Mouse (Mus musculus): Measurements from ENCODE around the gene Lhx5. TPM values are rescaled to one million over a fixed set of nuclear protein-coding genes. Genes with fewer than 3 reads are reported as not detected.

Lhx5 gene
- polyA plus RNA-seq (2014; fragmentation: Illumina TruSeq; extraction: RNeasy Lipid Tissue Mini Kit (QIAGEN cat#74804); ENCODE audit: low read depth, low replicate concordance): not detected

GRCm38 (mm10) chr5:120431649-120432485 lies at the start of gene Lhx5:
Gene Lhx5, plus strand, starts transcription at chr5:120431699.

DNA sequence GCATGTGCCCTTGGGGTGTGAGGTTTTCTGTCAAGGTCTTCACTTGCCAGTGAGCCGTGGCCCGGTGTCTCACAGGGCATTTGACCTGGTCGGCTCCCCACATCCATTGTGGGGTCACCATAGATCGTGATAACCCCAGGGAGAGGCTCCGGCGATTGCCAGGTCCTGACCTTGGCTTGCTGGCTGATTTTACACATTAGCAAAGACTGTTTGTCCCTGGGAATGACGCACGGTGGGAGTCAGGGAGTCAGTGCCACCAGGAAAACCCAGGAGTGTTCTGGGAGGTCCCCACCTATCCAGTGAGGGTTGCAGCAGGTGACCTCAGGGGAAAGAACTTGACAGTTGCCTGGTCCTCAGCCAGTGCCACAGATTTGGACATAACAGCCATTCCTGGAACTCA lies 41.3 kb downstream of the Lhx5 start, which contains the start of gene Sdsl:
Gene Sdsl, minus strand, starts transcription at position 41 of the 400 bp plus-strand sequence.

GRCm38 (mm10) chr5:120476296-120476695 lies 44.8 kb downstream of the Lhx5 start, which contains the start of gene Sds:
Gene Sds, plus strand, starts transcription at chr5:120476526.

Other genes with a start within 250 kb of the Lhx5 start
- 11.2 TPM for gene Sdsl, start 41.1 kb downstream of the Lhx5 start, polyA plus RNA-seq (2014; fragmentation: Illumina TruSeq; extraction: RNeasy Lipid Tissue Mini Kit (QIAGEN cat#74804); ENCODE audit: low read depth, low replicate concordance)
- gene Sds, start 44.8 kb downstream of the Lhx5 start, polyA plus RNA-seq (2014; fragmentation: Illumina TruSeq; extraction: RNeasy Lipid Tissue Mini Kit (QIAGEN cat#74804); ENCODE audit: low read depth, low replicate concordance): 7.9 TPM
- 28.1 TPM for gene Plbd2, start 71.9 kb downstream of the Lhx5 start, polyA plus RNA-seq (2014; fragmentation: Illumina TruSeq; extraction: RNeasy Lipid Tissue Mini Kit (QIAGEN cat#74804); ENCODE audit: low read depth, low replicate concordance)
- gene Slc8b1, start 79.5 kb downstream of the Lhx5 start, polyA plus RNA-seq (2014; fragmentation: Illumina TruSeq; extraction: RNeasy Lipid Tissue Mini Kit (QIAGEN cat#74804); ENCODE audit: low read depth, low replicate concordance): 7.6 TPM
- 24.0 TPM for gene Tpcn1, start 157.0 kb downstream of the Lhx5 start, polyA plus RNA-seq (2014; fragmentation: Illumina TruSeq; extraction: RNeasy Lipid Tissue Mini Kit (QIAGEN cat#74804); ENCODE audit: low read depth, low replicate concordance)
- gene Iqcd, start 157.3 kb downstream of the Lhx5 start, polyA plus RNA-seq (2014; fragmentation: Illumina TruSeq; extraction: RNeasy Lipid Tissue Mini Kit (QIAGEN cat#74804); ENCODE audit: low read depth, low replicate concordance): not detected
- gene Rita1, start 180.9 kb downstream of the Lhx5 start, polyA plus RNA-seq (2014; fragmentation: Illumina TruSeq; extraction: RNeasy Lipid Tissue Mini Kit (QIAGEN cat#74804); ENCODE audit: low read depth, low replicate concordance): 13.1 TPM
- gene Ddx54, start 181.0 kb downstream of the Lhx5 start, polyA plus RNA-seq (2014; fragmentation: Illumina TruSeq; extraction: RNeasy Lipid Tissue Mini Kit (QIAGEN cat#74804); ENCODE audit: low read depth, low replicate concordance): 15.9 TPM
- not detected for gene Cfap73, start 202.5 kb downstream of the Lhx5 start, polyA plus RNA-seq (2014; fragmentation: Illumina TruSeq; extraction: RNeasy Lipid Tissue Mini Kit (QIAGEN cat#74804); ENCODE audit: low read depth, low replicate concordance)
- not detected for gene Rasal1, start 217.1 kb downstream of the Lhx5 start, polyA plus RNA-seq (2014; fragmentation: Illumina TruSeq; extraction: RNeasy Lipid Tissue Mini Kit (QIAGEN cat#74804); ENCODE audit: low read depth, low replicate concordance)

Data from heart, adult 10 weeks (tissue).